Mouse (Mus musculus): Measurements from ENCODE around the gene Neurl4. TPM values are rescaled to one million over a fixed set of nuclear protein-coding genes. Genes with fewer than 3 reads are reported as not detected.

Gene Neurl4
- polyA plus RNA-seq, 1 experiment: 23.9 TPM

DNA sequence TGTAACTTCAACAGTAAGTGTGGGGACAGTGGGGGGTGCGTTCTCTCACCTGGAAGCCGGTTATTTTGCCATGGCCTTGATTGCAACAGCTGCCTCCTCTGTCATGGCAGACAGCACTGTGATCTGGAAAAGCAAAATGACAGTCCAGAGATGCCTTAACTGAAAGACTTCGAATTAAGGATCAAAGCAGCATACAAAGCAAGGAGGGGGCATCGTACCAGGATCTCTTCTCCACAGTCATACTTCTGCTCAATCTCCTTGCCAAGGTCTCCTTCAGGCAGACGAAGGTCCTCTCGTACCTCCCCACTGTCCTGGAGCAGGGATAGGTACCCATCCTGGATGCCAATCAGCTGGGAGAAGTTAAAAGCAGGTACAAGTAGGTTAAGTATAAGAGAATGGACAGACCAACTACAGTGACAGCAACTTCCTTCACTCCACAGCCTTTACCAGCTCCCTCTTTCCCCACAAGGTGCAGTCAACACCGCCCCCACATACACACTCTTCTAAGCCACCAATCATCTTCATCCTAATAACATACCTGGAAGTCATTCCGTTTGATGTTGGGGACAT, 16.6 kb downstream of the Neurl4 start:
- H3K4me3 ChIP-seq (ENCODE audit: low read depth, low read length): no peak overlapping the region
- WGBS: 80% methylated on average over 8 of the region's 8 CpGs
- H3K36me3 ChIP-seq (ENCODE audit: control insufficient read depth, insufficient read depth, low read length): peaks cover 35% of the 10 kb centered on the region
- no peaks in the 10 kb centered on the region for H3K27me3 ChIP-seq (ENCODE audit: control insufficient read depth, insufficient read depth, low read length)
- H3K27ac ChIP-seq (ENCODE audit: insufficient read depth, low read depth, low read length): no peak overlapping the region
- H3K4me1 ChIP-seq (ENCODE audit: control insufficient read depth, insufficient read depth, insufficient read length, low read length): peaks cover 14% of the 10 kb centered on the region
- TF ChIP-seq POLR2A (IDR thresholded peaks at IDR 0.05; ENCODE audit: low read depth, low read length): no peak
- TF ChIP-seq CTCF (IDR thresholded peaks at IDR 0.05; ENCODE audit: extremely low read depth, insufficient read length, insufficient replicate concordance, low read depth, low read length): no peak

- 71% methylated on average over 5 of the region's 5 CpGs for whole genome bisulfite sequencing
- H3K4me3 ChIP-seq (ENCODE audit: low read depth, low read length): no peak overlapping the region
- no peaks in the 10 kb centered on the region for H3K27me3 ChIP-seq (ENCODE audit: control insufficient read depth, insufficient read depth, low read length)
- H3K4me1 ChIP-seq (ENCODE audit: control insufficient read depth, insufficient read depth, insufficient read length, low read length): peaks cover 15% of the 10 kb centered on the region
- H3K36me3 ChIP-seq (ENCODE audit: control insufficient read depth, insufficient read depth, low read length): peaks cover 35% of the 10 kb centered on the region
- H3K27ac ChIP-seq (ENCODE audit: insufficient read depth, low read depth, low read length): no peak overlapping the region
- TF ChIP-seq POLR2A (IDR thresholded peaks at IDR 0.05; ENCODE audit: low read depth, low read length) (no peak), CTCF (IDR thresholded peaks at IDR 0.05; ENCODE audit: extremely low read depth, insufficient read length, insufficient replicate concordance, low read depth, low read length) (no peak)
Observed at GRCm38 (mm10) chr11:69918118-69918517, 17.2 kb downstream of the Neurl4 start.

DNA sequence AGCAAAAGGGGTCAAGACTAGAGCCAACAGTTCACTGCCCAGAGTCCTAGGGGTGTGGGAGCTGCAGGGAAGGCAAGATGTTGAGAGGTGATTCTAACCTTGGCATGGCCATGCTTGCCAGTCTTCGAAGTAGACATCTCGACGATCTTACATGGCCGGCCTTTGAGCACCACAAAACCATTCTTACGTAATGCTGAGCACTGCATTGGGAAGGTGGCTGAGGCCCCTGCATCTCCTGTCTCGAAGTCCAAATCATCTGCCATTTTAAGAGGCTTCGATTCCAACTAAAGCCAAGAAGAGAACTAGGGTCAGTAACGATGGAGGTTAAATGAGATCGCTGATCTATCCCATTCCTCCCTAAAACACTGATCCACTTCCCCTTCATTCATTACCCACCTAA, 18.2 kb downstream of the Neurl4 start:
- Histone ChIP-seq H3K4me1 (ENCODE audit: control insufficient read depth, insufficient read depth, insufficient read length, low read length) (peaks cover 12% of the 10 kb centered on the region), H3K4me3 (ENCODE audit: low read depth, low read length) (no peak overlapping the region), H3K27ac (ENCODE audit: insufficient read depth, low read depth, low read length) (no peak overlapping the region), H3K36me3 (ENCODE audit: control insufficient read depth, insufficient read depth, low read length) (peaks cover 35% of the 10 kb centered on the region), H3K27me3 (ENCODE audit: control insufficient read depth, insufficient read depth, low read length) (no peaks in the 10 kb centered on the region)
- 44% methylated on average over 9 of the region's 9 CpGs for WGBS
- TF ChIP-seq CTCF (IDR thresholded peaks at IDR 0.05; ENCODE audit: extremely low read depth, insufficient read length, insufficient replicate concordance, low read depth, low read length): no peak

DNA sequence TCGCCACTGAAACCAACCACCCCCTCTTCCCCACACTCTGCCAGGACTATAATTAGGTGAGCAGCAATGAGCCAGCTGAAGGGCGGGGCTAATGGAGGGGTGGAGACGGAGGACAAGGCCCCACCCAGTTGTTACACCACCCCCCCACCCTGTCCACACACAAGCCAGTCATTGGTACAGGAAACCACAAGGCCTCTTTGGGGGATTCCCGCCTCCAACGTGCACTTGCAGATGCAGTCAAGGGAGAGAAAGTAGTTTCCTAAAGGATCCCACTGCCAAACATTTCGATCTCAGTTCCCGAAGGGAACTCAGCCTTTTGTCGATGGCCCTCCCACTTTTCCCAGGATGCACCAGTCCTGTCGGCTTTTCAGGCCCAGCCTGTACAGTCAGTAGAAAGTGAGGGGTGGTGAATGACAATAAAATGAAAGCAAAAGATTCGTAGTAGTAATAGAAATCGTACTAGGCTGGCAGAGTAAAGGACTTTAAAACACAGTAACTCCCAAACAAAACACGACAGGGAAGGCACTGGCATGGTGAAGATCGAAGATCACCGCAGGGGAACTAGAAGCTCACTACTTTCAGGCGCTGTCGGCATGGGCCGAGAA, 18.9 kb downstream of the Neurl4 start:
- WGBS: under 1% methylated on average over 17 of the region's 17 CpGs

GRCm38 (mm10) chr11:69920266-69921031, 19.6 kb downstream of the Neurl4 start:
- Histone ChIP-seq H3K4me3 (ENCODE audit: low read depth, low read length) (peak overlapping the region; percentile 95), H3K4me1 (ENCODE audit: control insufficient read depth, insufficient read depth, insufficient read length, low read length) (peaks cover 6% of the 10 kb centered on the region; the same call in 1 of the 2 replicates), H3K27me3 (ENCODE audit: control insufficient read depth, insufficient read depth, low read length) (no peaks in the 10 kb centered on the region), H3K36me3 (ENCODE audit: control insufficient read depth, insufficient read depth, low read length) (peaks cover 31% of the 10 kb centered on the region), H3K27ac (ENCODE audit: insufficient read depth, low read depth, low read length) (peak overlapping the region; percentile 93)
- 0 out of 2 replicates have a peak, but pooled peaks have one; percentile 6 for TF ChIP-seq CTCF (IDR thresholded peaks at IDR 0.05; ENCODE audit: extremely low read depth, insufficient read length, insufficient replicate concordance, low read depth, low read length)
- no peak for TF ChIP-seq POLR2A (IDR thresholded peaks at IDR 0.05; ENCODE audit: low read depth, low read length)
- WGBS: under 1% methylated on average over 62 of the region's 65 CpGs

More for the DNA sequence above, 18.9 kb downstream of the Neurl4 start:
- Histone ChIP-seq H3K4me1 (ENCODE audit: control insufficient read depth, insufficient read depth, insufficient read length, low read length) (peaks cover 10% of the 10 kb centered on the region), H3K27me3 (ENCODE audit: control insufficient read depth, insufficient read depth, low read length) (no peaks in the 10 kb centered on the region), H3K36me3 (ENCODE audit: control insufficient read depth, insufficient read depth, low read length) (peaks cover 35% of the 10 kb centered on the region), H3K4me3 (ENCODE audit: low read depth, low read length) (peak overlapping the region; percentile 95), H3K27ac (ENCODE audit: insufficient read depth, low read depth, low read length) (peak overlapping the region; percentile 88)
- TF ChIP-seq POLR2A (IDR thresholded peaks at IDR 0.05; ENCODE audit: low read depth, low read length) (no peak), CTCF (IDR thresholded peaks at IDR 0.05; ENCODE audit: extremely low read depth, insufficient read length, insufficient replicate concordance, low read depth, low read length) (no peak)

DNA sequence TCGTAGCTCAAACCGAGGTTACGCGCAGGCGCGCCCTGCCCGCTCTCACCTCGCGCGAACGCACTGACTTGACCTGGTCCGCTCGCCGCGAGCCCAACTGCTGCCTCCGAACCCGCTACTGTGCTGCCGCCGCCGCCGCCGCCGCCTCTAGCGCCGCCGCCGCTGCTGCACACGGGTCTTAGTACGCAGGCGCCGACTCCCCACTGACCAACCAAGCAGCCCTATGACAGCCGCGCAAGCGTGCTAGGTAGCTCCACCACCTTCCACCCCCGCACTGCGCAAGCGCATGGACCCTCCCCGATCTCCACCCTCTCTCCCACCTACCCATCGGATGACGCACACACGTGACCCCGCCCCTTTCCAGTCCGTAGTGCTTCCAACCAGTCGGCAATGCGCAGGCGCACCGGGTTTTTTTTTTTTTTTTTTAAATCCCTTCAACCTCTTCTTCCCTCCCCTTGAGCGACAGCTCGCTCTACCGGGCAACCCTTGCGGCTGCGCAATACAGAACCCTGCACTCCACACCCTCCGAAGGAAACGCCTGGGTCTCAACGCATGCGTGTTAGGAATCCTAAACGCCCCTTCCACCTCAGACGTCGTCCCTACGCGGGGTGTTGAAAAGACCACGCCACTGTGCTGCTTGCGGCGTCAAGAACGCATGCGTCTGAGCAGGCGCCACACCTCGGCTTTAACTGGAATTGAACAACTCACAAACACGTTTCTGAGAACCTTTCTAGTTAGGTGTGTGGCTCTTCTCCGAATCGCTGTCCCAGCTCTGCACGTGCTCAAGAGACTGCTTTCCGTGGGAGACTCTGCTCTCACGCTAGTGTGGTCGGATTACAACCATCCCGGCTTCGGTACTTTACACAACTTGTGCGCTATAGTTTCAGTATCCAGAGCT, 20.5 kb downstream of the Neurl4 start, which contains the start of gene Eif5a:
Gene Eif5a, minus strand, starts transcription at position 845 of the 898 bp plus-strand sequence.
- WGBS: under 1% methylated on average over 78 of the region's 78 CpGs
- Histone ChIP-seq H3K27me3 (ENCODE audit: control insufficient read depth, insufficient read depth, low read length) (no peaks in the 10 kb centered on the region), H3K36me3 (ENCODE audit: control insufficient read depth, insufficient read depth, low read length) (peaks cover 22% of the 10 kb centered on the region), H3K27ac (ENCODE audit: insufficient read depth, low read depth, low read length) (peak within 1 kb of the TSS; percentile 93), H3K4me3 (ENCODE audit: low read depth, low read length) (peak within 1 kb of the TSS; percentile 95), H3K4me1 (ENCODE audit: control insufficient read depth, insufficient read depth, insufficient read length, low read length) (peaks cover 6% of the 10 kb centered on the region; the same call in 1 of the 2 replicates)
- peak; percentile 43; the same call in 1 of the 2 replicates for TF ChIP-seq CTCF (IDR thresholded peaks at IDR 0.05; ENCODE audit: extremely low read depth, insufficient read length, insufficient replicate concordance, low read depth, low read length)
- TF ChIP-seq POLR2A (IDR thresholded peaks at IDR 0.05; ENCODE audit: low read depth, low read length): peak; percentile 63

All from small intestine, adult 2 months (tissue).